Mouse (Mus musculus) cerebral cortex, adult 2 months (tissue): Measurements from ENCODE around the gene Cplx2.

ENCODE experiments used
- WGBS: fragments of 180-500 bp; shearing (Covaris S2); methylation state at CpG from one replicate; pipeline ENCODE4 v1.1.7; 2018; 5-methylcytosine and 5-hydroxymethylcytosine counted together

Cplx2 gene

GRCm38 (mm10) chr13:54367758-54368157 is 3.4 kb upstream of the Cplx2 start:
- WGBS: 59% methylated on average over 6 of the region's 6 CpGs

- 67% methylated on average over 9 of the region's 9 CpGs for WGBS
Observed at GRCm38 (mm10) chr13:54368181-54368580, 3.0 kb upstream of the Cplx2 start.

DNA sequence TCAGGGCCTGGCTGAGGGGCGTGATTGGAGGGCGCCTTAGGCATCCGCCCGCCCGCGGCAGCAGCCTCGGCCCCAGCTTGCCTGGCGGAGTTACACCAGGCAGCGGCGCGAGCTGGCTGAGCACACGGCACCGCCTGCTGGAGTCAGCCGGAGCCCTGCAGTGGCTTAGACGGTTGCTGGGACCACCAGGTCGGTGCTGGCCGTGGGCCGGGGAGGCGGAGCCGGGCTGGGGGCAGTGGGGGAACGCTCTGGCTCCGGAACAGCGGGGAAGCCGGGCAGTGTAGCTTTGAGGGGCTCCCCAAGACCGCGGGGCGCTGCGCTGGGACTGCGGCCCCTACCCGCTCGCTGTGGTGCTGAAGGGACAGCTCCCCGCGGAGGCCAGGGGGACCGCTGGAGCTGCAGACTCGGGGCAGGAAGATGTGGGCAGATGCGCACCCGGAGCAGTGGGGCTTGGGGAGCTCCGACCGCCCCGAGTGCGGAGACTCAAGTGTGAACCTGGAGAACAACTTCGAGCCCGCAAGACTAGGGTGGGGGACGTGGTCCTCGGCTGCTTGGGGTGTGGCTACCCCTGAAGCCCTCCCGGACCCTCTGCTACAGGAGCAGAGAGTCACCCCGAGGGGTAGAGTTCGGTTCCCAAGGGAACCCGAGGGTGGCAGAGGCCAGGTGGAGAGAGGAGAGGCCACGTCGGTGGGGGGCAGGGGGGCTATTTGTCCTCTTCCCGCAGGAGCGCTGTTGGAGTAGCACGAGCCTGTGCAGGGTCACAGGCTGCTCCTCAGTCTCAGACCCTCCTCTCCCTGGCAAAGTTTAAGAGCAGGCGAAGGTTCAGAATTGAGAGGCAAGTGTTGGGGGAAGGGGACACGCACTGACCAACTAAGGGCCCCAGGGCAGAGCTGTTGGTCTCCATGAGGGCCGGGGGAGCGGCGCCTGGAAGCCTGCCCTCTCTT is 510 bp downstream of the Cplx2 start:
- under 1% methylated on average over 59 of the region's 59 CpGs for WGBS

DNA sequence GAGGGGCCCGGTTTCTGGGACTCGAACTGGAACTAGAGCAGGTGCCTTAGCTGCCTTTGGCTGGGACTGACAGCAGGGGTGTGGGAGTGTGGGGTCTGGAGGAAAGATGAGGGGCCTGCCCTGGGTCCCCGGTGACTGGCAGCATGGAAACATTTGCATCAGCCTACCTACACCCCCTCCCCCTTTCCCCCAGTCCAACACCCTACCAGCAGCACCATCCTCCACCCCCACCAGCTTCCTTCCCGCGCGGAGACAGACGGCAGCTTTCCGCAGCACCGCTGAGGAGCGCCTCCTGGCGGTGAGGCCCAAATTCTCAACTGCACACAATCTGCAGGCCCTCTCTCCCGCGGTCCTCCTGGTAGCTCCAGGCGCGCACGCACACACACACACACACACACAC is 1.5 kb downstream of the Cplx2 start:
- under 1% methylated on average over 16 of the region's 16 CpGs for WGBS

GRCm38 (mm10) chr13:54374106-54374706 is 3.1 kb downstream of the Cplx2 start:
- WGBS: 31% methylated on average over 9 of the region's 9 CpGs

DNA sequence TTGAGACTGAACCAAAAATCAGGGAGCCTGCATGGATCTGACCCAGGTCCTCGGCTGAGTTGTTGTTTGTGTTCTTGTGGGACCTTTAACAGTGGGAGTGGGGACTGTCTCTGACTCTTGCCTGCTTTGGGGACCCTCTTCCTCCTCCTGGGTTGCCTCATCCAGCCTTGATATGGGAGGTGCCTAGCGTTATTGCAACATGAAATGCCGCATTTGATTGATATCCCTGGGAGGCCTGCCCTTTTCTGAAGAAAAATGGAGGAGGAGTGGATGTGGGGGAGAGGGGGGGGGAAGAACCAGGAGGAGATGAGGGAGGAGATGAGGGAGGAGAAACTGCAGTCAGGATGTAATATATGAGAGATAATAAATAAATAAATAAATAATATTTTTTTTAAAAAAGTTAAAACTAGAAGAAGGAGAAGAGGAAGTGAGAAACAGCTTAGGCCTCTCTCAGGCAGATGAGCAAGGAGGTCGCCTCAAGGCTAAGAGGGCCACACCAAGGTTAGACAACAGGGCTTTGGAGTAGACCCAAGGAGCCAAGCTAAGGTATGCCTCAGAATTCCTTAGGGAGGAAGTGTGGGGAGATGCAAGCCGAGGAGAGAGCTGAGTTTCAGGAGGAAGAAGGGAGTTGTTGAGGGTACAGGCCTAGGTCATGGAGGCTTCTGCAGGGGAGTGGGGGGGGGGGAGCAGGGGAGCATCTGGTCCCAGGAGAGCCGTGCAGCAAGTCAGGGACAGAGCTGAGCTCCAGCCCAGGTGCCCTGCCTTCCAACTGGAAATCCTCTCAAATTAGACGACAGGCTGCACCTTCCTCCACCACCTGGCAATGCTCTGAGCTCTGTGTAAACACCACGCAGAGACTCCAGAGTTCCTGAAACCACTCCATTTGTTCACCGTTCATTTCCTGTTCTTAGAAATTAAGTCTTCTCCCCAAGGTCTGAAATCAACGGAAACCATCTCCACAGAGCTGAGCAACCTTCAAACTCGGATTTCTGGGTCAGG is 4.6 kb downstream of the Cplx2 start:
- 53% methylated on average over 11 of the region's 11 CpGs for whole genome bisulfite sequencing

- 81% methylated on average over 7 of the region's 7 CpGs for WGBS
Observed at GRCm38 (mm10) chr13:54376736-54377135, 5.6 kb downstream of the Cplx2 start.

DNA sequence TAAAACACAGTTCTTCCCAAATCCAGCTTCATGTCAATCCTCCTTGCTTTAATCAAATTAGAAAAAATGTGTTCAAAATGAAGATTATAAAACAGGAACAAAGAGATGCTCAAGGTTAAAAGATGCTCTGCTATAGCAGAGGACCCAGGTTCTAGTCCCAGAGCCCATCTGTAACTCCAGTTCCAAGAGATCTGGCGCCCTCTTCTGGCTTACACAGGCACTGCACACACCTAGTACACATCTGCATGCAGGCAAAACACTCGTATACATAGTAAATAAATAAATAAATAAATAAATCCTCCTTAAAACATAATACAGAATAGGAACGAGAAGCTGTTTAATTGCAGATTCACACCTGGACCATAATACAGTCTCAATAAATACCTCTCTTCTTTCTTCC is 6.9 kb downstream of the Cplx2 start:
- 63% methylated on average over 3 of the region's 3 CpGs for WGBS

DNA sequence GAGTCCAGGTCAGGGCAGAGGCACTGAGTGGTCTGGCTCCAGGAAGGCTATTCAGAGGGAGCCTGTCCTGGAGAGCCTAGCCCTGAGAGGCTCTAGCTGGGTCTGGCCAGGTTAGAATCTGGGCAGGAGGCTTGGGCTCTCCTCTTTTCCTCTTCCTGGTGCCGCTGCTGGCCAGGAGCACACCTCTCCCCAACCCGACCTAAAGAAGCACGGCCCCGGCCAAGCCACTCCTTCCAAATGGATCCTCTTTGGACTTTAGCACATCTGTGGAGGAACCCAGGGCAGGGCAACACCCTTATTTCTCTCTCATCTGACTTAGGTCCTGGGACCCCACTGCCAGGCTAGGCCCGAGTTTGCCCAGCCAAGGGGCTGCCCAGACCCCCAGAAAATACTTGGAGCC is 9.3 kb downstream of the Cplx2 start:
- 85% methylated on average over 5 of the region's 5 CpGs for WGBS

GRCm38 (mm10) chr13:54381396-54381795 is 10.2 kb downstream of the Cplx2 start:
- 76% methylated on average over 8 of the region's 8 CpGs for WGBS

DNA sequence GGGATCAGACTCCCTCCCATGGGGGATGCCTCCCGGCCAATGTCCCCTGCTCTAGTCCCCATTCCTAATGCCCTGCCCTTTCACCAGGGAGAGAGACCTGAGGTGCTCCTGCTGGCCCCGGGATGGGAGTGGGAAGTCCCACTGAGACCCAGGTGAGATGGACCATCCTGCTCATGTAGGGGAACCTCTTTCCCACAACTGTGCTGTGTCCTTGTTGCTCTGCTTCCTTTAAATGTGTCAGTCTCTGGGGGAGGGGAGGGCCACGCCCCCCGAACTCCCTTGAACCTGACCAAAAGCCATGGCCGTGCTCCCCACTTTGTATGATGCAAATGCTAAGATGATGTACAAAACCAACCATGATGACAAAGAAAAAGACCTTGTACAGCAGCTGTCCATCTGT is 12.4 kb downstream of the Cplx2 start:
- WGBS: 74% methylated on average over 5 of the region's 5 CpGs

DNA sequence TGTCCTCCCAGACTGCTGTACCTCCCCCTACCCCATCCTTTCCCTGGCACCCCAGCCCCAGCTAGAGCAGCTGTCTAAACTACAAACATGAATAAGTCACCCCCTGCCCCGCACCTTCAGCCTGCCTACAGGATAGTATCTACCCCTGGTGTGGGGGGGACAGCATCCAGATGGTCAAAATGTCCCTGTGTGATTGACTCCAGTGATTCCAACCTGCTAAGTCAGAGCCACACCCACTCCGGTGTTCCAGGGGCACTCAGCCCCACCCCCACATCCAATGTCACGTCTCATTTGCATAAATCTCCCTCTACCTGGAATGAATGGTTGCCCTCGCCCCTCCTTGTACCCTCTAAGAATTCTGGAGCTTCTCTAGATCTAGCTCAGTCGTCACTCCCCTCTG is 13.4 kb downstream of the Cplx2 start:
- 24% methylated on average over 5 of the region's 5 CpGs for WGBS

DNA sequence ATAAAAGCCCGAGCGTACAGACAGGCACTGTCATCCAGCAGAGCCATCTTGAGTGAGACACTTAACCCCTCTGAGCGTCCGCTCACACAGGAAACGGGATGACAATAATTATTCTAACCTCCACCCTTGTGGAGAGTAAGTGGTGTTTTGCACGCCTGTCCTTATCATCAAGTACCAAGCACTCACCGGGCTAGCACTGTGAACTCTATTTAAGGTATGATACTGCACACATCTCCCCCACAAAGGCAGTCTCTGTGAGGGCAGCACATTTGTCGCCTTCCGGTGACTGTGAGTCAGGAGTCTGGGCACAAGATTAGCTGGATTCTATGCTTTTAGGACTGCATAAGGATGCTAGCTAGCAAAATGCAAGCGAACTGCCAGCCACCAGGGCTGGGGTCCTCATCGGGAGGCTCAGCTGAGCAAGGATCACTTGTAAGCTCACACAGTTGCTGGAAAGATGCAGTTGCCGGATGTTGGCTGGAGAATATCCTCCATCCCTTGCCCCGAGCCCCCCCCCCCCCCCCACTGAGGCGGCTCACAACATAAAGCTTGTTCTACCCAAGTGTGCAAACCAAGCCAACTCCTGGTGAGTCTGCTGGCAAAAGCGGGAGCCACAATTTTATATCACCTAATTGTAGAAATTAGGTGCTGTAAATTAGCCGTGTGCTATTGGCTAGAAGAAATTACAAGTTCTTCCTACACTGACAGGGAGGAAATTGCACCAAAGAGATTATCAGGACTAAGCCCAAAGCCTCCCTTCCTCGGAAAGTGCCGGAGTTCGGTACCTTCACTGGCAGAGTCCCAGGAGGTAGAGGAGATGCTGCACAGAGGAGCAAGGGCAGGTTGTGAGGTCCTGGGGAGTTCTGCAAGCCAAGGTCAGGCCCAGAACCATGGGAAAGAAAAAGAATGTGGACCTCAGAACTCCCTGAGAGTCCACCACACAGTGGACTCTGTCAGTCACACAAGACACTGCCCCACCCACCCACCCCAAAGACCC is 14.2 kb downstream of the Cplx2 start:
- 17% methylated on average over 19 of the region's 19 CpGs for WGBS

- 30% methylated on average over 8 of the region's 8 CpGs for WGBS
Observed at GRCm38 (mm10) chr13:54389971-54390564, 18.9 kb downstream of the Cplx2 start.

GRCm38 (mm10) chr13:54390565-54391013 is 19.4 kb downstream of the Cplx2 start:
- WGBS: 57% methylated on average over 7 of the region's 7 CpGs

- 62% methylated on average over 4 of the region's 4 CpGs for WGBS
Observed at GRCm38 (mm10) chr13:54391313-54391712, 20.2 kb downstream of the Cplx2 start.

GRCm38 (mm10) chr13:54397069-54397468 is 25.9 kb downstream of the Cplx2 start:
- WGBS: 40% methylated on average over 4 of the region's 4 CpGs

DNA sequence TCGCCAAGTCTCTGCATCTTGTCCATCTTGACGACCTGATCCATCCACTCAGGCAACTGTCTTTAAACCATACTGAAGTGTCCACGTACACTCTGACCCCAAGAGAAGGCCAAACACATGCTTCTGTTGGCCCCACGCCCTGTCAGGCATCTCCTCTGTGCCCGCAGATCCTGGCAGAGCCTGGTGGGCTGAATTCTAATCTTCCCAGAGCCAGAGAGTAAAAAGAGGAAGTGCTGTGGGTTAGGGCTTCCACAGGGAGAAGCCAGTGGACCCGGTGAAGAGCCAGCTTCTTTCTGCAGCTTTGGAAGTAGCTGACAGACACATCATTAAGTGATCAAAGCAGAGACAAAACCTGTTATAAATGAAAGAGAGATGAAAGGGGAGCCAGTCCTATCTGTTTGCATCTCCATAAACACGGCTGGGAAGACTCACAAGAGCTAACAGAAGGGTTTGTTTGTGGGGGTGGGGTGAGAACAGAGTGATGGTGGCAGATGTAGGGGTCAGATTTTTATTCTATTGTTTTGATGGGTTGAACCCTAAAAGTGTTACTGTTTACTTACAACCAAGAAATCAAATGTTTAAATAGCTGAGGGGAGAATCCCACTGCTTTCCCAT is 29.5 kb downstream of the Cplx2 start:
- 72% methylated on average over 7 of the region's 7 CpGs for WGBS

DNA sequence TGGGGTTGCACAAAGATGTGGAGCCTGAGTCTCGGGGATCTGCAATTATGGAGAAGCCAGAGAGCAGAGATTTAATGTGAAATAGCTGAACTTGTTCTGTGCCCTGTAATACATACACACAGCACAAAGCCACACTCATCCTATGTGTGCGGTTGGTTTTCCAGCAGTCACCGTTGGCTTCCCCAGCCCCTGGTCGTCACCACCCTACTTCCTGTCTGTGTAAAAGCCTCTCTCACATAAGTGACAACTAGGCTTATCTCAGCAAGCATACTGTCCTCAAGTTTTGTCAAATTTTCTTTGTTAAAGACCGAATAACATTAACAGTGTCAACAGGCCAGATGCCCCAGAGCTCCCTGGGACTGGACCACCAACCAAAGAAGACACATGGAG is 30.0 kb downstream of the Cplx2 start:
- WGBS: 86% methylated on average over 5 of the region's 5 CpGs

DNA sequence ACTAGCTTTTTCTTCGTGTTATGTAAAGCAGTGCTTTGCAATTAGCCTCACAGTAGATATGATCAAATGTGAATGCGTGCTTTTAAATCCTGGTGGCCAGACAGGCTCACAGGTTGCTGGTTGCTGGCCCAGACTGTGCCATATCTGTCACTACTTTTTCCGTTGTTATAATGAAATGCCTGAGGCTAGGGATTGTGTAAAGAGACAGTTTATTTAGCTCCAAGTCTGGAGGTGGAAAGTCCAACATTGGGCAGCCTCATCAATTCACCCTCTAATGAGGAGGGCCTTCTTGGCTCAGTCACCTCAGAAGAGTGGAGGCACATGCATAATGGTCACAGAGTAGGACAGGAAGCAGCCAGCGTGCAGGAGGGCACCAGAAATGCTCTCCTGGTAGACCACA is 31.2 kb downstream of the Cplx2 start:
- 71% methylated on average over 4 of the region's 4 CpGs for WGBS
